Mouse (Mus musculus): ENCODE results near the gene Sgms1.

- TF ChIP-seq CTCF (IDR thresholded peaks at IDR 0.05; ENCODE audit: extremely low read depth, insufficient read depth, insufficient read length, insufficient replicate concordance) (no peak), POLR2A (IDR thresholded peaks at IDR 0.05; ENCODE audit: low read depth, low read length) (no peak; the same call in 1 of the 2 replicates)
Measured at GRCm38 (mm10) chr19:32254739-32255344, 134.7 kb downstream of the Sgms1 start.
